Mouse (Mus musculus): Measurements from ENCODE around the gene Dmrtc1b. TPM values are rescaled to one million over a fixed set of nuclear protein-coding genes. Genes with fewer than 3 reads are reported as not detected.

Gene Dmrtc1b
- polyA plus RNA-seq (2012; rRNA removed) = not detected in 2 replicates

DNA sequence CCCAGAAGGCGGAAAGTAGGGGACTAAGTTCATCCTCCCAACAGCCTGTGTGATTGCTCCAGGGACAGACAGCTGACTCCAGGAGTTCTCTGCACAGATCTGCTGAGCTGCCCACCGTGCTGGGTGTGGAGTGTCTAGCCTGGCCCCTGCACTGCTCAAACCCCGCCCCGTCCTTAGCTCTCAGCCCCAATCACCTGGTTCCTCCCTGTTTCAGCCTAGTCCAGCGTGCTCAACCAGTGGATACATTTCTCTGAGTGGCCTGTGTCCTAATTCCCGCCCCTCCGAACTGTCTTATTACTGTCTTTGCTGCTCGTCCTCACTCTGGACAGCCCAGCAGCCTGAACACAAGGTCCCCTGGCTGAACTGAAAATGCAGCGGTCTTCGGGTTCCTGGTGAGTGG lies at the start of gene Dmrtc1b, which contains the start of gene Gm9112:
Gene Dmrtc1b (plus strand): TSS at position 331 of the 400 bp plus-strand sequence.
Gene Gm9112 (minus strand): TSS at position 101 of the 400 bp plus-strand sequence.

DNA sequence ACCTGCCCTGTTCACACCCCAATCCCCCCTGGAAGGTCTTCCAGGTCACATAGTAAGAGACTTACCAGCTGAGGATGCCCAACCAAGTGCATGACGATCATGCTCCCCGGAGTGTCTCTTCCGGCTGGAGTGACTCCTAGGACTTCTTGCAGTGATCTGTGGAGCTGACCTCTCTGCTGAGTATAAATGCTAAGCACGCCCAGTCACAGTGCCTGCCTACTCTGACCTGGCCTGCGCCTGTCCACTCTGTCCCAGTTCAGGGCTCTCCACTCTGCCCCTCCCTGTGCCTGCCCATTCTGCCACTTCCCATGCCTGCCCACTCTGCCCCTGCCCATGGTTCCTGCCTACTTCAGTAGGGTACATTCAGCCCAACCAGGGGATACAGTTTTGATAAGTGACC lies 20.8 kb upstream of the Dmrtc1b start, which contains the start of gene Gm3880:
Gene Gm3880 (minus strand): TSS at position 101 of the 400 bp plus-strand sequence.

Other genes with a start within 250 kb of the Dmrtc1b start
- gene Hdac8, start 202.5 kb upstream of the Dmrtc1b start, polyA plus RNA-seq (2012; rRNA removed) = 13.1 and 13.6 TPM in 2 replicates
- gene Phka1, start 63.6 kb upstream of the Dmrtc1b start, polyA plus RNA-seq (2012; rRNA removed) = 8.4 and 10.8 TPM in 2 replicates
- gene Gm3880, start 20.9 kb upstream of the Dmrtc1b start, polyA plus RNA-seq (2012; rRNA removed) = not detected in 2 replicates
- gene Gm9112, start 230 bp upstream of the Dmrtc1b start, polyA plus RNA-seq (2012; rRNA removed) = not detected in 2 replicates
- gene Dmrtc1c1, start 95.1 kb downstream of the Dmrtc1b start, polyA plus RNA-seq (2012; rRNA removed) = not detected in 2 replicates
- not detected in 2 replicates for gene Dmrtc1c2, start 146.8 kb downstream of the Dmrtc1b start, polyA plus RNA-seq (2012; rRNA removed)
- not detected in 2 replicates for gene 1700031F05Rik, start 160.1 kb downstream of the Dmrtc1b start, polyA plus RNA-seq (2012; rRNA removed)
- gene Dmrtc1a, start 200.8 kb downstream of the Dmrtc1b start, polyA plus RNA-seq (2012; rRNA removed) = 1.1 and 1.5 TPM in 2 replicates
- gene 1700011M02Rik, start 201.0 kb downstream of the Dmrtc1b start, polyA plus RNA-seq (2012; rRNA removed) = not detected in 2 replicates
- not detected in 2 replicates for gene 1700018G05Rik, start 220.5 kb downstream of the Dmrtc1b start, polyA plus RNA-seq (2012; rRNA removed)

Measured in central nervous system, embryonic 18 days (tissue).